Mouse (Mus musculus): ENCODE results near the gene Mettl4. TPM values are rescaled to one million over a fixed set of nuclear protein-coding genes. Genes with fewer than 3 reads are reported as not detected.
"Not testable (repeated sequence)": the region's sequence is repeated elsewhere in the genome, so short reads cannot be mapped to it uniquely, and the experiment has no call there.

Mettl4 gene
- polyA plus RNA-seq, 1 experiment from 2014 or later, result 18.6 TPM

DNA sequence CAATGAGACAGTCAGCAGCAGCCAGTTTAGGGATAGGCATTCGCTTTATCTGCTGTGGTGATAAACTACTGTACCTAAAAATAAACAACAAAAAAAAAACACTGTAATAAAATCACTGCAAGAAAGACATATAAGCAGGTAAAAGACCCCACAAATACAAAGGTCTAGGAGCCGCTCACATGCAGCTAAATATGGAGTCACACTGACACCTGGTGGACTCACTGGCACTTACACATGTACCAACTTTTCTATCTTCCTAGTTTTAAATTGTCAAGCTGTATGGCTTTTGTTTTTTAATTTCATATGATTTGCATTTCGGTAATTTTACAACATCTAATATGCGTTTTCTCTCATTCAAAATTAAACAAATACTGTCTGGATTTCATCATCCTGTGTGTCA lies 14.4 kb downstream of the Mettl4 start:
- Histone ChIP-seq H3K36me3 (ENCODE audit: control insufficient read depth, insufficient read depth, low read length) (0 out of 2 replicates have a peak, but pooled peaks cover 4% of the 10 kb centered on the region), H3K4me1 (ENCODE audit: control insufficient read depth, insufficient read depth, low read length) (no peaks in the 10 kb centered on the region), H3K27ac (ENCODE audit: low read length) (no peak overlapping the region), H3K27me3 (ENCODE audit: control insufficient read depth, insufficient read depth, low read length) (no peaks in the 10 kb centered on the region), H3K4me3 (replicated peaks; ENCODE audit: low read length) (no peak overlapping the region), H3K9ac (ENCODE audit: low read length) (no peak overlapping the region), H3K9me3 (replicated peaks; ENCODE audit: control insufficient read depth, low read length) (no peaks in the 10 kb centered on the region), H3K4me2 (ENCODE audit: low read depth, low read length) (no peak overlapping the region)
- 71% methylated on average over 4 of the region's 4 CpGs for WGBS
- ATAC-seq (ENCODE audit: insufficient read depth, low FRiP score), result no peak

DNA sequence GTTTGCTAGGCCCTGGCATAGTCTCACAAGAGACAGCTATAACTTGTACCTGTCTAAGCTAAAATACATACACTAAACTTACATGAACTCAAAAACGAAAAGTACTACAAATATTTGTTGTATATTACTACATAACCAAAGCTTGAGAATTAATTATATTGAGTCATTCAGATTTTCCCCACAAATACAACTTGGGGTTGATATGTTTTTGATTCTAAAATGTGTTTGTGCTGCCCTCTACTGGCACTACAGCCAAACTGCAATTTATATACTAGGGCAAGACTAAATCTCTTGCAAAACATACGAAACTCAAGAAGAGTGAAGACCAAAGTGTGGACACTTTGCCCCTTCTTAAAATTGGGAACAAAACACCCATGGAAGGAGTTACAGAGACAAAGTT lies 19.4 kb downstream of the Mettl4 start:
- H3K4me3 ChIP-seq (replicated peaks; ENCODE audit: low read length); H3K9ac ChIP-seq (ENCODE audit: low read length); H3K27me3 ChIP-seq (ENCODE audit: control insufficient read depth, insufficient read depth, low read length); ATAC-seq (ENCODE audit: insufficient read depth, low FRiP score); H3K9me3 ChIP-seq (replicated peaks; ENCODE audit: control insufficient read depth, low read length); H3K36me3 ChIP-seq (ENCODE audit: control insufficient read depth, insufficient read depth, low read length); H3K4me2 ChIP-seq (ENCODE audit: low read depth, low read length); H3K27ac ChIP-seq (ENCODE audit: low read length); H3K4me1 ChIP-seq (ENCODE audit: control insufficient read depth, insufficient read depth, low read length): not testable (repeated sequence)
- WGBS, result 27% methylated on average over 2 of the region's 2 CpGs

DNA sequence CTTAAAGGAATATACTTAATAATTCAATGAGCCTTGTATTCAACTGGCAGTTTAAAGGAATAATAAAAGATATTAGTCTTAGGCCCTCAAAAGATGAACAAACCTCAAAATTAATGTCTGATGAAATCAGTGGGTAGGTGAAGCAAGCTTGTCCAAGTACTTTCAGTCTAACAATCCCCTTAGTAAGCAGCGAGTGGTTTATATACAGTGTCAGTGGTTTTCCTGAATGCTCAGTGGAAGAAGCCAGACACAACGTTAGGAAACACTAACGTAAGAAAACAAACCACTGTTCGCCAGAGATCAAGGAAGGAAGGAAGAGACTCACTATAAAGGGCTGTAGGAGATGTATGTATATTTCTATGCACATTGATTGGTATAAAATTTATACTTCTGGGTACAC lies 23.1 kb downstream of the Mettl4 start:
- Histone ChIP-seq H3K4me3 (replicated peaks; ENCODE audit: low read length) (no peak overlapping the region), H3K27me3 (ENCODE audit: control insufficient read depth, insufficient read depth, low read length) (no peaks in the 10 kb centered on the region), H3K9ac (ENCODE audit: low read length) (no peak overlapping the region), H3K9me3 (replicated peaks; ENCODE audit: control insufficient read depth, low read length) (no peaks in the 10 kb centered on the region), H3K4me2 (ENCODE audit: low read depth, low read length) (no peak overlapping the region), H3K4me1 (ENCODE audit: control insufficient read depth, insufficient read depth, low read length) (no peaks in the 10 kb centered on the region), H3K27ac (ENCODE audit: low read length) (no peak overlapping the region), H3K36me3 (ENCODE audit: control insufficient read depth, insufficient read depth, low read length) (no peaks in the 10 kb centered on the region; the same call in 1 of the 2 replicates)
- no peak for ATAC-seq (ENCODE audit: insufficient read depth, low FRiP score)
- 85% methylated on average over 4 of the region's 4 CpGs for WGBS

DNA sequence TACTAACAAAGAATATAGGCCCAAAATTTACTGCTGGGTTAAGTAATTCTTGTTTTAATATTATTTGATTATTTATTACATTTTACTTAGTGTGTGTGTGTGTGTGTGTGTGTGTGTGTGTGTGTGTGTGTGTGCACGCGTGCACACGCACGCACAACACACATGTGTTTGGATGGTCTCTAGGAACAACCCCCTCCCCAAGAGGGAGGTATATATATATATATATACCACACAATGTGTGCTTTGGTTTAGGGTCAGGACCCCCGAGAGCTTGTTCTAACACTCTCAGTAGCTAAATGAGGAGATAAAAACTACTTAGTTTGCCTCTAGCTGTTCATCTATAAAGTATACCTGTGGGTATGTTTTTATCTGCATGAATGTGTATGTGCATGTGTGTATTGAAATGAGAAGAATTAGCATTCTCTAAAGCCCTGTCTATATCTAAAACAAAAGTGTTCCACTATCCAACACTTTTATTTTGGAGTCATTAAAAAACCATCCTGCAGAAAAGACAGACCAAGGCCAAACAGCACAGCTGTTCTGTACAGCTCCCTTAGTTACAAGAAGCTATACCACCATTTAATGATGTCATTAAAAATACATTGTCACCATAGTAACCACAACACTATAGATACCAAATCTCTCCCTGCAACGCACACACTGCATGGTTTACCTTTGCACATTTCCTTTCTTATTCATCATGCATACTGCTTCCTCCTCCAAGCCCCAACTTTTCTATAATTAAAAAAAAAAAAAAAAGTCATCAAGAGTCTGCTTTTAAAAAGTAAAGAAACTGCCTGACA lies 76.1 kb downstream of the Mettl4 start:
- Histone ChIP-seq H3K4me3 (replicated peaks; ENCODE audit: low read length) (no peak overlapping the region), H3K4me2 (ENCODE audit: low read depth, low read length) (no peak overlapping the region), H3K9ac (ENCODE audit: low read length) (no peak overlapping the region), H3K36me3 (ENCODE audit: control insufficient read depth, insufficient read depth, low read length) (no peaks in the 10 kb centered on the region), H3K9me3 (replicated peaks; ENCODE audit: control insufficient read depth, low read length) (no peaks in the 10 kb centered on the region), H3K27ac (ENCODE audit: low read length) (no peak overlapping the region), H3K4me1 (ENCODE audit: control insufficient read depth, insufficient read depth, low read length) (no peaks in the 10 kb centered on the region), H3K27me3 (ENCODE audit: control insufficient read depth, insufficient read depth, low read length) (no peaks in the 10 kb centered on the region)
- ATAC-seq (ENCODE audit: insufficient read depth, low FRiP score), result no peak
- WGBS, result 81% methylated on average over 6 of the region's 6 CpGs

Data from stomach, embryonic 16.5 days (tissue).